Mouse (Mus musculus) spleen, adult 12 weeks (tissue): ENCODE results near the gene Rreb1.

Source experiments
- DNase-seq: peaks from one replicate; pipeline ENCODE4 v3.0.0; 2022; ENCODE audit warnings: low spot score

The Rreb1 gene

GRCm38 (mm10) chr13:37778147-37778593 is at the start of gene Rreb1:
Gene Rreb1, plus strand, starts transcription at chr13:37778400.
- no peak for DNase-seq

- DNase-seq: no peak
These were observed 49.6 kb upstream of the Rreb1 start for GRCm38 (mm10) chr13:37728551-37728950.

- no peak for DNase-seq
These were observed 46.1 kb upstream of the Rreb1 start for GRCm38 (mm10) chr13:37731914-37732693.

GRCm38 (mm10) chr13:37734501-37734900 is 43.7 kb upstream of the Rreb1 start:
- DNase-seq: no peak

- no peak for DNase-seq
These were observed 38.1 kb upstream of the Rreb1 start for GRCm38 (mm10) chr13:37740111-37740510.

- no peak for DNase-seq
These were observed 37.4 kb upstream of the Rreb1 start for GRCm38 (mm10) chr13:37740752-37741151.

- no peak for DNase-seq
These were observed 36.0 kb upstream of the Rreb1 start for GRCm38 (mm10) chr13:37742248-37742647.

- DNase-seq: no peak
These were observed 30.7 kb upstream of the Rreb1 start for GRCm38 (mm10) chr13:37747504-37747903.

- no peak for DNase-seq
These were observed 28.7 kb upstream of the Rreb1 start for GRCm38 (mm10) chr13:37749485-37749884.

- DNase-seq: no peak
These were observed 26.8 kb upstream of the Rreb1 start for GRCm38 (mm10) chr13:37751154-37751950.

GRCm38 (mm10) chr13:37759341-37760012 is 18.7 kb upstream of the Rreb1 start:
- DNase-seq: no peak

- DNase-seq: no peak
These were observed 18.2 kb upstream of the Rreb1 start for GRCm38 (mm10) chr13:37760013-37760342.

- DNase-seq: no peak
These were observed 17.8 kb upstream of the Rreb1 start for GRCm38 (mm10) chr13:37760373-37760772.

- DNase-seq: no peak
These were observed 17.0 kb upstream of the Rreb1 start for GRCm38 (mm10) chr13:37760957-37761941.

- no peak for DNase-seq
These were observed 14.3 kb upstream of the Rreb1 start for GRCm38 (mm10) chr13:37763800-37764407.

- no peak for DNase-seq
These were observed 8.4 kb upstream of the Rreb1 start for GRCm38 (mm10) chr13:37769777-37770176.

- DNase-seq: no peak
These were observed 4.7 kb upstream of the Rreb1 start for GRCm38 (mm10) chr13:37773476-37773875.

- DNase-seq: no peak
These were observed 1.5 kb upstream of the Rreb1 start for GRCm38 (mm10) chr13:37776675-37777074.

GRCm38 (mm10) chr13:37777351-37778146 is 651 bp upstream of the Rreb1 start:
- DNase-seq: no peak

- no peak for DNase-seq
These were observed 513 bp downstream of the Rreb1 start for GRCm38 (mm10) chr13:37778594-37779231.
